Mouse (Mus musculus): ENCODE data around the gene Smyd3.

GRCm38 (mm10) chr1:179341589-179341988, 176.3 kb downstream of the Smyd3 start:
- TF ChIP-seq CTCF (IDR thresholded peaks at IDR 0.05; ENCODE audit: borderline replicate concordance, extremely low read depth, insufficient read depth, insufficient read length), result no peak
- TF ChIP-seq POLR2A (IDR thresholded peaks at IDR 0.05; ENCODE audit: borderline replicate concordance, extremely low read depth, insufficient read depth, insufficient read length, poor library complexity, severe bottlenecking), result no peak
